Mouse (Mus musculus): ENCODE measurements around the gene 1700003E16Rik. TPM values are rescaled to one million over a fixed set of nuclear protein-coding genes. Genes with fewer than 3 reads are reported as not detected.

Gene 1700003E16Rik
- total RNA-seq (2021) = 10 to 100 TPM; 28.5 to 29.0 TPM

DNA sequence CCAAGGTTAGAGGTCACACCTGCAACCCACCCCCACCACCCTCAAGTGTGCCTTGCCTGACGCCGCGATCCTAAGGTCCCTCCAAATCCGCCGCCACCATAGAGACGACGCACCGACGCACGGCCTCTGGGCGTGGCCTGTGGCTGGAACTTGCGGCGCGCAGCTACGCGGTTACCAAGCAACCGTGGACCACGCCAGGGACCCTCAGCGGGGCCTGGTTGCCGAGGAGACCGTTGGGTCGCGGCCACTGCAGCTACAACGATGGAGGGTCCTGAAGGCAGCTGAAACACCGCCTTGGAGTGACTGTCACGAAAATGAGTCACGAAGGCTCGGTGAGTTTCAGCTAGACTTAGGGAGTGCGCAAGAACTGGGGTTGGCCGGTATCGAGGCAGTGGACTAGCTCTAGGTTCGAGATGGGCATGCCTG lies at the start of gene 1700003E16Rik, which contains the start of gene Wdr54:
Gene 1700003E16Rik (plus strand): TSS at position 146 of the 426 bp plus-strand sequence.
Gene Wdr54 (minus strand): TSS at position 139 of the 426 bp plus-strand sequence.
- intact Hi-C loops (cut with DNase I) = no loop called here
- peak; percentile 81 to 90 for DNase-seq (ENCODE audit: extremely low spot score in 1 of 2, low spot score in 2 of 2)

- intact Hi-C loops (cut with DNase I) = no loop called here
- peak in 1 of 2 experiments; percentile 86 for DNase-seq (ENCODE audit: extremely low spot score in 1 of 2, low spot score in 2 of 2)
Observed at GRCm38 (mm10) chr6:83107566-83108400, 48.4 kb upstream of the 1700003E16Rik start.

GRCm38 (mm10) chr6:83108762-83109668 lies 47.2 kb upstream of the 1700003E16Rik start, which contains the start of gene Mrpl53:
Mrpl53 (plus strand) TSS chr6:83109040.
- intact Hi-C loops (cut with DNase I) = no loop called here
- peak in 1 of 2 experiments; percentile 88 for DNase-seq (ENCODE audit: extremely low spot score in 1 of 2, low spot score in 2 of 2)

DNA sequence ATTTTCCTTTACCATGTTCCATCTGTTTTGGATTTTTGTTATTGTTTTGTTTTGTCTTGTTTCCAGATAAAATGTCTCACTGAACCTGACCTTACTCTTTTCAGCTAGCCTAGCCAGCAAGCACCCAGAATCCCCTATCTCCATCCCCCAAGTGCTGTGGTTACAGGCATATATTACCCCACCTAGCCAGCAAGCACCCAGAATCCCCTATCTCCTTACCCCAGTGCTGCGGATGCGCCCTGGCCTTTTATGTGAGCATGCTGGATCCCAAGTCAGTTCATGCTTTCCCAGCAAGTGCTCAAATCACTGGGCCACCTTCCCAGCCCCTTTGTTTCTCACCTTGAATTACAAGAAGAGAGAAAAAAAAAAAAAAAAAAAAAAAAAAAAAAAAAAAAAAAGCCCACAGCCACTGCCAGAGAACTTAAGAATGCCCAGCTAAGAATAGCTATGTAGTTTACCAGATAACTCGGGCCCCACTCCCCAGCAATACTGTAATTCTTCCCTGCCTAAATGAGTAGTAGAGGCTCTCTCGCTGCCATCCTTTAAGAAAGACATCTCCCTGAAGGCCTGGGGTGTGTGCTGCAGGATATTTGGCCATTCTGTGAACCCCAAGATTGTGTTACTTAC lies 44.6 kb upstream of the 1700003E16Rik start:
- no peak for DNase-seq (ENCODE audit: extremely low spot score in 1 of 2, low spot score in 2 of 2)
- intact Hi-C loops (cut with DNase I) = no loop called here

DNA sequence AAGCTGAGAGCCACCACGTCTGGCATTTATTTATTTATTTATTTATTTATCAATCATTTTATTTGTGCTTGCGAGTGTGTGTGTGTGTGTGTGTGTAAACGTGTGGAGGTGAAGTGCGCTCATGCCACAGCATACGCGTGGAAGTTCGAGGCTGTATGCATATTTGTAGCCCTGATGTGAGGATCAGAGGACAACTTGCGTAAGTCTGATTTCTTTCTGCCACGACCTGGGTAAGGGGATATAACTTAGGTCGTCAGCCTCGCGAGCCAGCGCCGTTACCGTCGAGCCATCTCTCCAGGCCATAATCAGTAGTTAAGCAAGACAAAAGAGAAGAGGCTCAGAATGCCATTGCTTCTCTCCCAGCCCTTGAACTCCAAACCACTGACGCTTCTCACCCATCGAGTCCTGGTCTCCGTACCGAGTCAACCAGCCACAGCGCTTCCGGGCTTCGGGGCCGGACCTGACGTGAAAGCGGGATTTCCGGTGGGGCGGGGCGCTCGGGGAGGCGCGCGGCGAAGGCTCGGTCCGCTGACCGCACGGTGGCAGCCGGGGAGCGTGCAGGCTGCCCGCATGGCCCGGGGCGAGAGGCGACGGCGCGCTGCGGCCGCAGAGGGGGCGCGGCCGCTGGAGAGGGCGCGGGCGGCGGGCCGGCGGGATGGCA lies 41.1 kb upstream of the 1700003E16Rik start, which contains the start of gene Mogs:
Gene Mogs (plus strand): TSS at position 486 of the 661 bp plus-strand sequence.
- intact Hi-C loops (cut with DNase I) = no loop called here
- DNase-seq (ENCODE audit: extremely low spot score in 1 of 2, low spot score in 2 of 2) = peak; percentile 89 to 97

- DNase-seq (ENCODE audit: extremely low spot score in 1 of 2, low spot score in 2 of 2) = no peak
- intact Hi-C loops (cut with DNase I) = no loop called here
Observed at GRCm38 (mm10) chr6:83115682-83116372, 40.4 kb upstream of the 1700003E16Rik start.

GRCm38 (mm10) chr6:83116373-83117164 lies 39.6 kb upstream of the 1700003E16Rik start:
- intact Hi-C loops (cut with DNase I) = no loop called here
- DNase-seq (ENCODE audit: extremely low spot score in 1 of 2, low spot score in 2 of 2) = no peak

DNA sequence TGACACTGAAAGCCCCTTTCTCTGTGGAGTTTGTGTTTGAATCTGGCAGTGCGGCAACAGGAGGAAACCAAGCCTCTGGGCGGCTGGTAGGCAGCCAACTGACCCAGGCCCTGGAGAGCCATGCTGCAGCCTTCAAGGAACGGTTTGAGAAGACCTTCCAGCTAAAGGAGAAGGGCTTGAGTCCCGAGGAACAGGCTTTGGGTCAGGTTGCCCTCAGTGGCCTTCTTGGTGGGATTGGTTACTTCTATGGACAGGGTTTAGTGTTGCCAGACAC lies 39.1 kb upstream of the 1700003E16Rik start:
- intact Hi-C loops (cut with DNase I) = no loop called here
- DNase-seq (ENCODE audit: extremely low spot score in 1 of 2, low spot score in 2 of 2) = no peak

DNA sequence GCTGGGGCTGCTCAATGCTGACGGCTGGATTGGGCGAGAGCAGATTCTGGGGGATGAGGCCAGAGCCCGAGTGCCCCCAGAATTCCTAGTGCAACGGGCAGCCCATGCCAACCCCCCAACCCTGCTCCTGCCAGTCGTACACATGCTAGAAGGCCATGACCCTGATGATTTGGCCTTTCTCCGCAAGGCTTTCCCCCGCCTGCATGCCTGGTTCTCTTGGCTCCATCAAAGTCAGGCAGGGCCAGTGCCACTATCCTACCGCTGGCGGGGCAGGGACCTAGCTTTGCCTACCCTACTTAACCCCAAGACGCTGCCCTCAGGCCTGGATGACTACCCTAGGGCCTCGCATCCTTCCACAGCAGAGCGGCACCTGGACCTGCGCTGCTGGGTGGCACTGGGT lies 38.6 kb upstream of the 1700003E16Rik start:
- intact Hi-C loops (cut with DNase I) = no loop called here
- DNase-seq (ENCODE audit: extremely low spot score in 1 of 2, low spot score in 2 of 2) = no peak

GRCm38 (mm10) chr6:83118369-83118768 lies 37.8 kb upstream of the 1700003E16Rik start:
- no peak for DNase-seq (ENCODE audit: extremely low spot score in 1 of 2, low spot score in 2 of 2)
- intact Hi-C loops (cut with DNase I) = no loop called here

DNA sequence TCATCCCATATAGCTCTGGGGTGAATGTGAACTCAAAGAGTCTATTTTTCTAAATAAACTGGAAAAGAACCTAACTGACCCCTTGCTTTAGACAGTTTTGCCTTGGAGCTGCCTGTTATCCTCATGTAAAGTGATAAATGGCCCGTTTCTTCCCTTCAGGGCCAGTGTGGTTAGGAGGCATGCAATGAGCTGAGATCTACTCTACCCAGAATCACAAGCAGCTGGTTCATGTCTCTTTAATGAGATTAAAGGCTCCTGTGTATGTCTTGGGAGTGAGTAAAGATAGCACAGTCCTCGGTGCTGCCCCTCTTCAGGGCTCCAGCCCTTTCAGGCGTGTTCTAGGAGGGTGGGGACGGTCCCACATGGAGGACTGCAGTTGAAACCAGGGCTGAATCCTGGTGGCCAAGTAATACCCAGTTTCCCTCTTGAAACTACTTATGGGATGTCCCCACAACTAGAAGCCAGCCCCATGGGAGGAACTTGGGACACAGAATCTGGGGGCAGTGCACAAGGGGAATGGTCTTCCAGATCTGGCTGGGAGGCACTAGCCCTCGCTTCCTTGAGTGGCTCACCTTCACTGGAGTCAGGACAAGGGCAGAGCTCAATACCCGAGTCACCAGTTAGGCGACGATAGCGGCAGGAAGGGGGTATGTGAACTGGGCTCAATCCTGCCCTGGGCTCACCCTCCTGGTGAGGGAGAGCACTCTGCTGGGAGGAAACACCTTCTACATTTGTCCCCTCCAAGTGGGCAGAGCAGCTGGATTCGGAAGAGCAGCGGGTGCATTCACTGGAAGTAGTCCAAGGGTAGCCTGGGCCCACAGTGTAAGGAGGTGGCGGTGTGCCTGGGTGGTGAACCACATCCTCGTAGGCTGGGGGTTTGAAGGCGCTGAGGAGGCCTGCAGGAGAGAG lies 37.1 kb upstream of the 1700003E16Rik start:
- intact Hi-C loops (cut with DNase I) = no loop called here
- no peak for DNase-seq (ENCODE audit: extremely low spot score in 1 of 2, low spot score in 2 of 2)

- intact Hi-C loops (cut with DNase I) = loop anchor here (5.0 kb wide), 1 partner anchor 43 kb away; no protein-coding TSS in a partner anchor
Observed at GRCm38 (mm10) chr6:83119734-83120051, 36.5 kb upstream of the 1700003E16Rik start.

GRCm38 (mm10) chr6:83120930-83121862 lies 35.0 kb upstream of the 1700003E16Rik start, which contains the start of gene Wbp1:
Wbp1 (minus strand) TSS chr6:83121559.
- DNase-seq (ENCODE audit: extremely low spot score in 1 of 2, low spot score in 2 of 2) = peak; percentile 95 to 98
- intact Hi-C loops (cut with DNase I) = loop anchor here (5.0 kb wide), 1 partner anchor 41 kb away; no protein-coding TSS in a partner anchor

More at GRCm38 (mm10) chr6:83119734-83120051, 36.5 kb upstream of the 1700003E16Rik start:
- DNase-seq (ENCODE audit: extremely low spot score in 1 of 2, low spot score in 2 of 2) = no peak

- intact Hi-C loops (cut with DNase I) = loop anchor here (5.0 kb wide), 1 partner anchor 40 kb away; no protein-coding TSS in a partner anchor
- peak in 1 of 2 experiments; percentile 70 for DNase-seq (ENCODE audit: extremely low spot score in 1 of 2, low spot score in 2 of 2)
Observed at GRCm38 (mm10) chr6:83121863-83122710, 34.1 kb upstream of the 1700003E16Rik start.
